Mouse (Mus musculus): ENCODE data around the gene Prom2. TPM values are rescaled to one million over a fixed set of nuclear protein-coding genes. Genes with fewer than 3 reads are reported as not detected.

Prom2 gene
- polyA plus RNA-seq, 1 experiment from 2014 or later = not detected

- H3K4me2 ChIP-seq = no peak overlapping the region
- H3K27ac ChIP-seq = no peak overlapping the region
- H3K27me3 ChIP-seq = 0 out of 2 replicates have a peak, but pooled peaks cover 11% of the 10 kb centered on the region
- no peak overlapping the region for H3K9ac ChIP-seq
- no peak overlapping the region for H3K4me3 ChIP-seq (replicated peaks)
- no peak for DNase-seq
- no peaks in the 10 kb centered on the region for H3K36me3 ChIP-seq
- ATAC-seq (ENCODE audit: low read depth) = no peak
- no peaks in the 10 kb centered on the region for H3K9me3 ChIP-seq (replicated peaks)
- peaks cover 15% of the 10 kb centered on the region for H3K4me1 ChIP-seq (replicated peaks)
Measured at GRCm38 (mm10) chr2:127549711-127550110, 8.4 kb upstream of the Prom2 start.

GRCm38 (mm10) chr2:127548342-127549074 is 7.2 kb upstream of the Prom2 start:
- Histone ChIP-seq H3K4me2 (peak overlapping the region; percentile 24), H3K36me3 (no peaks in the 10 kb centered on the region), H3K4me1 (replicated peaks) (peaks cover 15% of the 10 kb centered on the region), H3K27ac (peak overlapping the region; percentile 80), H3K4me3 (replicated peaks) (no peak overlapping the region), H3K9me3 (replicated peaks) (no peaks in the 10 kb centered on the region), H3K9ac (no peak overlapping the region), H3K27me3 (peaks cover 14% of the 10 kb centered on the region)
- DNase-seq = peak; percentile 56
- 40% methylated on average over 5 of the region's 5 CpGs for WGBS (ENCODE audit: insufficient replicate concordance)
- peak; percentile 92 for ATAC-seq (ENCODE audit: low read depth)

- no peak for DNase-seq
Measured at GRCm38 (mm10) chr2:127541697-127542096, 430 bp upstream of the Prom2 start.

GRCm38 (mm10) chr2:127539494-127539893 is 1.8 kb downstream of the Prom2 start:
- WGBS (ENCODE audit: insufficient replicate concordance) = 17% methylated on average over 4 of the region's 4 CpGs
- Histone ChIP-seq H3K27ac (no peak overlapping the region), H3K9ac (no peak overlapping the region), H3K4me2 (no peak overlapping the region), H3K4me1 (replicated peaks) (no peaks in the 10 kb centered on the region), H3K4me3 (replicated peaks) (no peak overlapping the region), H3K27me3 (peaks cover 72% of the 10 kb centered on the region), H3K36me3 (no peaks in the 10 kb centered on the region), H3K9me3 (replicated peaks) (no peaks in the 10 kb centered on the region)
- no peak for ATAC-seq (ENCODE audit: low read depth)
- no peak for DNase-seq

More at GRCm38 (mm10) chr2:127541697-127542096, 430 bp upstream of the Prom2 start:
- peaks cover 75% of the 10 kb centered on the region for H3K27me3 ChIP-seq
- H3K27ac ChIP-seq = no peak overlapping the region
- H3K4me2 ChIP-seq = no peak overlapping the region
- no peak overlapping the region for H3K4me3 ChIP-seq (replicated peaks)
- no peak overlapping the region for H3K9ac ChIP-seq
- H3K4me1 ChIP-seq (replicated peaks) = no peaks in the 10 kb centered on the region
- no peaks in the 10 kb centered on the region for H3K9me3 ChIP-seq (replicated peaks)
- ATAC-seq (ENCODE audit: low read depth) = no peak
- no peaks in the 10 kb centered on the region for H3K36me3 ChIP-seq
- WGBS (ENCODE audit: insufficient replicate concordance) = 48% methylated on average over 2 of the region's 2 CpGs

GRCm38 (mm10) chr2:127537548-127537947 is 3.7 kb downstream of the Prom2 start:
- Histone ChIP-seq H3K9ac (no peak overlapping the region), H3K4me1 (replicated peaks) (no peaks in the 10 kb centered on the region), H3K9me3 (replicated peaks) (no peaks in the 10 kb centered on the region), H3K36me3 (no peaks in the 10 kb centered on the region), H3K27ac (no peak overlapping the region), H3K4me2 (no peak overlapping the region), H3K4me3 (replicated peaks) (no peak overlapping the region), H3K27me3 (peaks cover 55% of the 10 kb centered on the region)
- WGBS (ENCODE audit: insufficient replicate concordance) = 41% methylated on average over 3 of the region's 3 CpGs
- no peak for DNase-seq
- ATAC-seq (ENCODE audit: low read depth) = no peak

- Histone ChIP-seq H3K4me2 (no peak overlapping the region), H3K27me3 (peaks cover 34% of the 10 kb centered on the region), H3K27ac (no peak overlapping the region), H3K4me3 (replicated peaks) (no peak overlapping the region), H3K36me3 (no peaks in the 10 kb centered on the region), H3K9me3 (replicated peaks) (no peaks in the 10 kb centered on the region), H3K4me1 (replicated peaks) (no peaks in the 10 kb centered on the region), H3K9ac (no peak overlapping the region)
- 55% methylated on average over 9 of the region's 9 CpGs for WGBS (ENCODE audit: insufficient replicate concordance)
- ATAC-seq (ENCODE audit: low read depth) (no peak), DNase-seq (no peak)
Measured at GRCm38 (mm10) chr2:127535363-127535762, 5.9 kb downstream of the Prom2 start.

GRCm38 (mm10) chr2:127532379-127532778 is 8.9 kb downstream of the Prom2 start:
- H3K27ac ChIP-seq = no peak overlapping the region
- H3K4me2 ChIP-seq = no peak overlapping the region
- H3K9ac ChIP-seq = no peak overlapping the region
- no peaks in the 10 kb centered on the region for H3K9me3 ChIP-seq (replicated peaks)
- peaks cover 8% of the 10 kb centered on the region; the same call in 1 of the 2 replicates for H3K27me3 ChIP-seq
- ATAC-seq (ENCODE audit: low read depth) = no peak
- no peaks in the 10 kb centered on the region for H3K4me1 ChIP-seq (replicated peaks)
- 8% methylated on average over 9 of the region's 9 CpGs for WGBS (ENCODE audit: insufficient replicate concordance)
- no peak for DNase-seq
- no peak overlapping the region for H3K4me3 ChIP-seq (replicated peaks)
- no peaks in the 10 kb centered on the region for H3K36me3 ChIP-seq

GRCm38 (mm10) chr2:127531592-127531991 is 9.7 kb downstream of the Prom2 start:
- WGBS (ENCODE audit: insufficient replicate concordance) = 45% methylated on average over 2 of the region's 2 CpGs
- Histone ChIP-seq H3K4me2 (no peak overlapping the region), H3K4me1 (replicated peaks) (no peaks in the 10 kb centered on the region), H3K9ac (no peak overlapping the region), H3K4me3 (replicated peaks) (no peak overlapping the region), H3K27ac (no peak overlapping the region), H3K36me3 (no peaks in the 10 kb centered on the region), H3K9me3 (replicated peaks) (no peaks in the 10 kb centered on the region), H3K27me3 (0 out of 2 replicates have a peak, but pooled peaks cover 3% of the 10 kb centered on the region)
- ATAC-seq (ENCODE audit: low read depth) (no peak), DNase-seq (no peak)

GRCm38 (mm10) chr2:127530418-127530817 is 10.8 kb downstream of the Prom2 start:
- ATAC-seq (ENCODE audit: low read depth) (no peak), DNase-seq (no peak)
- H3K9me3 ChIP-seq (replicated peaks) = no peaks in the 10 kb centered on the region
- no peak overlapping the region for H3K4me2 ChIP-seq
- H3K4me1 ChIP-seq (replicated peaks) = peaks cover 3% of the 10 kb centered on the region; the same call in 1 of the 2 replicates
- H3K27me3 ChIP-seq = 0 out of 2 replicates have a peak, but pooled peaks cover 3% of the 10 kb centered on the region
- WGBS (ENCODE audit: insufficient replicate concordance) = 65% methylated on average over 3 of the region's 3 CpGs
- H3K36me3 ChIP-seq = no peaks in the 10 kb centered on the region
- H3K27ac ChIP-seq = no peak overlapping the region
- no peak overlapping the region for H3K4me3 ChIP-seq (replicated peaks)
- no peak overlapping the region for H3K9ac ChIP-seq

GRCm38 (mm10) chr2:127525004-127525775 is 16.1 kb downstream of the Prom2 start:
- no peaks in the 10 kb centered on the region for H3K9me3 ChIP-seq (replicated peaks)
- WGBS (ENCODE audit: insufficient replicate concordance) = 43% methylated on average over 3 of the region's 3 CpGs
- H3K36me3 ChIP-seq = no peaks in the 10 kb centered on the region
- H3K4me3 ChIP-seq (replicated peaks) = no peak overlapping the region
- H3K27me3 ChIP-seq = peaks cover 24% of the 10 kb centered on the region
- DNase-seq (no peak), ATAC-seq (ENCODE audit: low read depth) (no peak)
- H3K9ac ChIP-seq = no peak overlapping the region
- H3K27ac ChIP-seq = no peak overlapping the region
- no peak overlapping the region for H3K4me2 ChIP-seq
- peaks cover 14% of the 10 kb centered on the region for H3K4me1 ChIP-seq (replicated peaks)

GRCm38 (mm10) chr2:127523950-127524729 is 17.1 kb downstream of the Prom2 start:
- H3K4me3 ChIP-seq (replicated peaks) = no peak overlapping the region
- no peak for DNase-seq
- H3K9me3 ChIP-seq (replicated peaks) = no peaks in the 10 kb centered on the region
- peaks cover 14% of the 10 kb centered on the region for H3K4me1 ChIP-seq (replicated peaks)
- WGBS (ENCODE audit: insufficient replicate concordance) = 10% methylated on average over 7 of the region's 7 CpGs
- H3K27me3 ChIP-seq = peaks cover 34% of the 10 kb centered on the region
- no peak overlapping the region for H3K9ac ChIP-seq
- 0 out of 2 replicates have a peak overlapping the region, but pooled peaks have one; percentile 12 for H3K27ac ChIP-seq
- H3K36me3 ChIP-seq = no peaks in the 10 kb centered on the region
- ATAC-seq (ENCODE audit: low read depth) = no peak; the same call in 1 of the 2 replicates
- 0 out of 2 replicates have a peak overlapping the region, but pooled peaks have one; percentile 8 for H3K4me2 ChIP-seq
